Mouse (Mus musculus): Measurements from ENCODE around the gene Irf1.

- TF ChIP-seq CTCF (conservative IDR thresholded peaks at IDR 0.05; ENCODE audit: insufficient read depth, insufficient read length, low read depth, low read length) (no peak), POLR2A (IDR thresholded peaks at IDR 0.05; ENCODE audit: low read depth, low read length) (no peak)
These were observed 10.0 kb downstream of the Irf1 start for GRCm38 (mm10) chr11:53779808-53780207.

All from kidney, adult 2 months (tissue).